Mouse (Mus musculus) kidney, embryonic 14.5 days (tissue): Measurements from ENCODE around the gene Bola1. TPM values are rescaled to one million over a fixed set of nuclear protein-coding genes. Genes with fewer than 3 reads are reported as not detected.
"Not testable (repeated sequence)": the region's sequence is repeated elsewhere in the genome, so short reads cannot be mapped to it uniquely, and the experiment has no call there.

Source experiments
- ATAC-seq: fragments of 200-750 bp; cut with Nextera tagmentation; 2 replicates; pipeline ENCODE4 v1.8.0; 2017; ENCODE audit warnings: moderate number of reproducible peaks, mild to moderate bottlenecking, moderate TSS enrichment, moderate library complexity; ENCODE audit not compliant: low FRiP score, low TSS enrichment
- H3K27ac ChIP-seq: fragments of 300-500 bp; sonication (generic); 2 replicates; pipeline ENCODE4 v1.5.1; 2014; ENCODE audit warnings: low read depth, mild to moderate bottlenecking, low read length, moderate library complexity, mixed read lengths
- H3K27me3 ChIP-seq: fragments of 300-500 bp; sonication (generic); 2 replicates; pipeline ENCODE4 v1.6.1; 2014; ENCODE audit warnings: mild to moderate bottlenecking, low read length; ENCODE audit not compliant: control insufficient read depth, insufficient read depth
- H3K36me3 ChIP-seq: fragments of 300-500 bp; sonication (generic); 2 replicates; pipeline ENCODE4 v1.6.1; 2014; ENCODE audit warnings: low read length, mixed read lengths; ENCODE audit not compliant: control insufficient read depth, insufficient read depth
- H3K4me1 ChIP-seq: fragments of 300-500 bp; sonication (generic); 2 replicates; pipeline ENCODE4 v1.6.1; 2014; ENCODE audit warnings: low read length, mixed read lengths; ENCODE audit not compliant: control insufficient read depth, insufficient read depth
- H3K4me2 ChIP-seq: fragments of 300-500 bp; sonication (generic); replicated peaks from 2 replicates; pipeline ENCODE4 v1.6.1; 2014; ENCODE audit warnings: low read depth, mild to moderate bottlenecking, low read length
- H3K4me3 ChIP-seq: fragments of 300-500 bp; sonication (generic); 2 replicates; pipeline ENCODE4 v1.5.1; 2014; ENCODE audit warnings: mild to moderate bottlenecking, low read length
- H3K9ac ChIP-seq: fragments of 300-500 bp; sonication (generic); 2 replicates; pipeline ENCODE4 v1.6.1; 2014; ENCODE audit warnings: low read depth, mild to moderate bottlenecking, low read length, moderate library complexity
- H3K9me3 ChIP-seq: fragments of 300-500 bp; sonication (generic); 2 replicates; pipeline ENCODE4 v1.6.1; 2016; ENCODE audit warnings: low read length; ENCODE audit not compliant: control insufficient read depth
- WGBS: fragments of 180-500 bp; shearing (Covaris S2); extraction: QIAGEN DNeasy Blood & Tissue Kit; methylation state at CpG from one replicate; pipeline ENCODE4 v1.1.7; 2014; 5-methylcytosine and 5-hydroxymethylcytosine counted together
- polyA plus RNA-seq: library from polyadenylated mRNA; unstranded; fragments of >200 nt; fragmentation: Nextera tagmentation; extraction: Ambion mirVana; gene quantifications from 2 replicates; pipeline ENCODE4 v1.2.1, GENCODE M21; 2014

The Bola1 gene
- polyA plus RNA-seq, 1 experiment from 2014 or later = 65.0 TPM

GRCm38 (mm10) chr3:96250890-96251289 is 31.4 kb upstream of the Bola1 start:
- H3K27me3 ChIP-seq = no peaks in the 10 kb centered on the region
- peaks cover 14% of the 10 kb centered on the region; the same call in 1 of the 2 replicates for H3K4me1 ChIP-seq
- no peaks in the 10 kb centered on the region for H3K36me3 ChIP-seq
- no peak overlapping the region for H3K4me3 ChIP-seq
- no peak for ATAC-seq
- H3K9me3 ChIP-seq = no peaks in the 10 kb centered on the region
- no peak overlapping the region for H3K4me2 ChIP-seq
- no peak overlapping the region for H3K27ac ChIP-seq
- WGBS = 60% methylated on average over 3 of the region's 3 CpGs
- no peak overlapping the region; the same call in 1 of the 2 replicates for H3K9ac ChIP-seq

- no peaks in the 10 kb centered on the region for H3K36me3 ChIP-seq
- 0 out of 2 replicates have a peak overlapping the region, but pooled peaks have one; percentile 75 for H3K9ac ChIP-seq
- H3K27me3 ChIP-seq = no peaks in the 10 kb centered on the region
- H3K27ac ChIP-seq = peak overlapping the region; percentile 55; the same call in 1 of the 2 replicates
- no peak overlapping the region for H3K4me3 ChIP-seq
- peak overlapping the region; percentile 50 for H3K4me2 ChIP-seq
- H3K4me1 ChIP-seq = peaks cover 20% of the 10 kb centered on the region
- WGBS = 70% methylated on average over 4 of the region's 4 CpGs
- H3K9me3 ChIP-seq = no peaks in the 10 kb centered on the region
- no peak for ATAC-seq
Observed at GRCm38 (mm10) chr3:96249034-96249345, 29.5 kb upstream of the Bola1 start.

DNA sequence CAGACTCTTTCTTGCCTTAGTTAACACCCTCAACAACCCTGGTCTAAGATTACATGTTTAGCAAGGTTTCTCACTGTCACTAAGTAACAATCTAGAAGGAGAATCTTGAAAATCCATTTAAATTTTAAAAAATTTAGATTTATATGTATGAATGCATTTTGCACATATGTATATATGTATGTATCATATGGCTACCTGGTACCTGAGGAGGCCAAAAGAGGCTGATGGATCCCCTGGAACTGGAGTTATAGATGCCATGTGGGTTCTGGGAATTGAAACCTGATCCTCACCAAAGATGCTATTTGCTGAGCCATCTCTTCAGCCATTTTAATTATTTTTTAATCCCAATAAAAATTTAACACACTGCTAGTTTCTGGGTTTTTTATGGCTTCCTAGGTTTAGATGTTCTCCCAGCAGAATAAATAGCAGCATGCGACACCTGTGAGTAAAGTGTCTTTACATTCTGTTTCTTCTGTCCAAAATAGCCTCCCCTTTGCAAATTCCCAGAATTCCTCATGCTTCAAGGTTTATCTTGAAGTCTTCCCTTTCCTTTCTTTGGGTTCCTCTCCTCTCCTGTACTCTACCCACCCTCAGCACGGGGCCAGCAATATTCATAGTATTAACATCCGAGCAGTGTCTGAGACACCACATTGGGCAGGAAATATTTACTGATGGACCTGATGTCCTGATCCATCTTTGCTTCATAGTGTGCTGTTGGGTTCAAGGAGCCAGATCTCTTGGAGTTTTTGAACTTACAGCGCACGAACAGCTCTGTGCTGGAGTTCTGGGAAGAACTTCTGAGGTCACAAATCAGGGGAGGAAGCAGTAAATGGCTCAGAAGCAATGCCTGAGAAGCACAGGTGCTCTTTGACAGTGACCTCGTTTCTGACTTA is 28.9 kb upstream of the Bola1 start:
- H3K9me3 ChIP-seq = no peaks in the 10 kb centered on the region
- peak overlapping the region; percentile 53 for H3K4me3 ChIP-seq
- ATAC-seq = no peak
- H3K27ac ChIP-seq = peak overlapping the region; percentile 55; the same call in 1 of the 2 replicates
- peaks cover 22% of the 10 kb centered on the region for H3K4me1 ChIP-seq
- peak overlapping the region; percentile 50 for H3K4me2 ChIP-seq
- no peaks in the 10 kb centered on the region for H3K27me3 ChIP-seq
- 41% methylated on average over 6 of the region's 6 CpGs for WGBS
- H3K36me3 ChIP-seq = no peaks in the 10 kb centered on the region
- H3K9ac ChIP-seq = peak overlapping the region; percentile 75

- Histone ChIP-seq H3K9me3 (no peaks in the 10 kb centered on the region), H3K9ac (peak overlapping the region; percentile 75), H3K27ac (peak overlapping the region; percentile 68), H3K4me3 (peak overlapping the region; percentile 53), H3K4me1 (peaks cover 22% of the 10 kb centered on the region), H3K27me3 (no peaks in the 10 kb centered on the region), H3K36me3 (no peaks in the 10 kb centered on the region), H3K4me2 (peak overlapping the region; percentile 50)
- 4% methylated on average over 11 of the region's 11 CpGs for WGBS
- ATAC-seq = no peak
Observed at GRCm38 (mm10) chr3:96247356-96248140, 28.0 kb upstream of the Bola1 start.

GRCm38 (mm10) chr3:96246427-96246856 is 26.9 kb upstream of the Bola1 start, which contains the start of gene Hist2h3c1:
Gene Hist2h3c1, plus strand, starts transcription at chr3:96246685.
- peak within 1 kb of the TSS; percentile 53 for H3K4me3 ChIP-seq
- H3K36me3 ChIP-seq, H3K9me3 ChIP-seq, H3K27me3 ChIP-seq: not testable (repeated sequence)
- WGBS = 0% methylated on average over 12 of the region's 47 CpGs
- peak within 1 kb of the TSS; percentile 50 for H3K4me2 ChIP-seq
- peak within 1 kb of the TSS; percentile 68 for H3K27ac ChIP-seq
- peak within 1 kb of the TSS; percentile 75 for H3K9ac ChIP-seq
- ATAC-seq = peak; percentile 93
- H3K4me1 ChIP-seq = peaks cover 22% of the 10 kb centered on the region

- not testable (repeated sequence) for H3K36me3 ChIP-seq, H3K9me3 ChIP-seq, ATAC-seq, H3K4me2 ChIP-seq, H3K27me3 ChIP-seq
- peaks cover 22% of the 10 kb centered on the region for H3K4me1 ChIP-seq
- peak overlapping the region; percentile 67; the same call in 1 of the 2 replicates for H3K27ac ChIP-seq
- peak overlapping the region; percentile 27; the same call in 1 of the 2 replicates for H3K4me3 ChIP-seq
- 0% methylated on average over 10 of the region's 21 CpGs for WGBS
- H3K9ac ChIP-seq = peak overlapping the region; percentile 48; the same call in 1 of the 2 replicates
Observed at GRCm38 (mm10) chr3:96246018-96246417, 26.5 kb upstream of the Bola1 start.

DNA sequence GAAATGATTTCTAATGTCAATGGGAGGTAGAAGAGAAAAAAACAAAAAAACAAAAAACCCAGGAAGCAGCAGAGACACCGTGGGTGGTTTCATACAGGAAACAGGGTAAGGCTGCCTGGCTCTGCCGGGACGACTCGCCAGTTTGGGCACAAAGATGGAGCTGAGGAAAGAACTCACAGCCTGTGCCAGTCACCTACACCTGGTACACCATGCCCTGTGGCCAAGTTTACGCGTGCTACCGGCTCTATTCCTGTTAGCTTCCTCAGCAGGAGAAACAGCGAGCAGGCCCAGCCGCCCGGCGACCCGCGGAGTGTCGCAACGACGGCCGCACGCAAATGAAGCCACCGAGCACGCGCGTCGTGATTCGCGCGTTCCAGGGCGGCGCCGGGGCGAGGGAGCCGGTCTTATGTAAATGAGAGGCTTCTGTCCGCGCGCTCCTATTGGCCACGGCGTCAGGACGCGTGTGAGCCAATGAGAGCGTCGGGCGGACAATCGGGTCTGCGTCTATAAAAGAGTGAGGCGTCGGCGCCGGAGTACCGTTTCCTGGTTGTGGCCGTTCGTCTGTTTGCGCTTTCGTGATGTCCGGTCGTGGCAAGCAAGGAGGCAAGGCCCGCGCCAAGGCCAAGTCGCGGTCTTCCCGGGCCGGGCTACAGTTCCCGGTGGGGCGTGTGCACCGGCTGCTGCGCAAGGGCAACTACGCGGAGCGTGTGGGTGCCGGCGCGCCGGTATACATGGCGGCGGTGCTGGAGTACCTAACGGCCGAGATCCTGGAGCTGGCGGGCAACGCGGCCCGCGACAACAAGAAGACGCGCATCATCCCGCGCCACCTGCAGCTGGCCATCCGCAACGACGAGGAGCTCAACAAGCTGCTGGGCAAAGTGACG is 25.7 kb upstream of the Bola1 start, which contains the start of gene Hist2h2aa1:
Gene Hist2h2aa1 (plus strand): TSS at position 495 of the 884 bp plus-strand sequence.
- Histone ChIP-seq H3K27ac (peak within 1 kb of the TSS; percentile 99), H3K4me1 (peaks cover 26% of the 10 kb centered on the region), H3K9ac (peak within 1 kb of the TSS; percentile 79), H3K4me2 (peak within 1 kb of the TSS; percentile 42), H3K4me3 (peak within 1 kb of the TSS; percentile 43)
- peak; percentile 91 for ATAC-seq
- not testable (repeated sequence) for H3K9me3 ChIP-seq, H3K36me3 ChIP-seq, H3K27me3 ChIP-seq
- WGBS = 0% methylated on average over 18 of the region's 88 CpGs

DNA sequence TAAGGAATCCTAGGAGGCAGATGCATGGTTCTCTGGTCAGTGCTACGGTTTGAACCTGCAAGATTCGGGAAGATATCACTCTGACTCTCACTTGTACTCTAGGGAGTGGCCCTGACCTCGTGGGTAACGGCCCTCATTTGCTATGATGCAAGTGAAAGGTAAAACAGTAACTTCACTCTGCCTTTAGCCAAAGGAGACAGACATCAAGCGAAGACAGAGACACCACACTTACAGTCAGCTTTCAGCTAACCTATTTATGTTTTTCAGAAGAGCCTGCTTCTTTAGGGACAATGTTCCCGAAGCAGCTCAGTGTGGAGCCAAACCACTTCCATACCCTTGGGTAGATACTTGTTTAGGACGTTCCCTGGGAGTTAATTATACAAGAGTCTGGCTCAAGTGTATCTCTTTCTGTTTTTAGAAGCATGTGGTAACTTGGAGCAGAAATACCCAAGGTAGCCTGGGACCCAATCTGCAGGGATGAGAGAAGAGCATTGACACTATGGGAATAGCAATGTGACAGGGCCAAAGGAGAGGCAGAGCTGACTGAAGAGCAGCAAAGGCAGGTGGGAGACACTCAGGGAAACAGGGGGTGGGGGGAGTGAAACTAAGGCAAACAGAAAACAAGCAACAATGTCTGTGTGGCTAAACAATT is 24.5 kb upstream of the Bola1 start:
- ATAC-seq = no peak
- peaks cover 24% of the 10 kb centered on the region for H3K4me1 ChIP-seq
- no peaks in the 10 kb centered on the region for H3K9me3 ChIP-seq
- WGBS = 81% methylated on average over 7 of the region's 7 CpGs
- H3K4me3 ChIP-seq = peak overlapping the region; percentile 43; the same call in 1 of the 2 replicates
- H3K4me2 ChIP-seq = peak overlapping the region; percentile 42
- H3K36me3 ChIP-seq = no peaks in the 10 kb centered on the region
- H3K27ac ChIP-seq = peak overlapping the region; percentile 99
- peak overlapping the region; percentile 79; the same call in 1 of the 2 replicates for H3K9ac ChIP-seq
- no peaks in the 10 kb centered on the region for H3K27me3 ChIP-seq
